Mouse (Mus musculus) urinary bladder, postnatal 4 days (tissue): ENCODE results near the gene Il10ra.

Experiments used
- DNase-seq, 2 experiments: peaks; one replicate each; pipeline ENCODE4 v3.0.0; 2021 to 2022; ENCODE audit warnings: low spot score in 2 of 2

Il10ra gene

DNA sequence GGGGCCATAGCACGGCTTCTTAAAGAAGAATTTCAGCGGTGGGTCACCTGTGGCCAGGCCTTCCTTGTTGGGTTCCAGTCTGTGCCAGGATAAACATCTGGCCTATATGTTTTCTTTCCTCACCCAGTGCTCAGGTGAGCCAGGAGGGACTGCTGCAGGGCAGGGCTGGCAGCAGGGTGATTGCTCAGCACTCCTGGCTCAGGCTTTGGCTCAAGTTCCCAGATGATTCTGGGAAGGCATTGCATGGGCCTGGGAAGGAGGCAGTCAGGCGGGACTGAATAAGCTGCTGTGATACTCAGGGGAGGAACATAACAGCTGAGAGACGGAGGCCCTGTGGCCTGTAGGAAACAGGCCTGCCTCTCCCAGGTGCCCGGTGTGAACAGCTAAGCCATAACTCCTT, 63.8 kb downstream of the Il10ra start:
- DNase-seq = no peak
